ENCODE assay signal across 31 mouse cellular contexts in genomic region chr8:120253626-120254025, GRCm38 (mm10). TPM values are rescaled to one million over a fixed set of nuclear protein-coding genes. Genes with fewer than 3 reads are reported as not detected.
A peak's percentile ranks its signal among the peaks of the same experiment; 100 is the strongest.
DNase-seq lines count a peak whose midpoint lies in the region; ATAC-seq and TF ChIP-seq lines count a peak whose summit lies in the region.
"Had no signal": no experiment of that assay in that cellular context is flagged by ENCODE, and none has a peak within 500 bp of the region (broad histone marks: within the 10 kb centered on the region; RNA-seq: fewer than 3 reads in every experiment).

No protein-coding gene starts in this region.

- no peak for TF ChIP-seq CTCF in stomach, postnatal 0 days (IDR thresholded peaks at IDR 0.05; ENCODE audit: low read depth)

- peaks cover 61% of the 10 kb centered on the region for H3K4me1 ChIP-seq in heart, embryonic 10.5 days
- H3K4me1 ChIP-seq in stomach, embryonic 16.5 days (ENCODE audit: control insufficient read depth, insufficient read depth, low read length) = peaks cover 62% of the 10 kb centered on the region
- H3K4me1 ChIP-seq in stomach, postnatal 0 days (replicated peaks; ENCODE audit: control insufficient read depth, insufficient read depth) = peaks cover 8% of the 10 kb centered on the region; the same call in 1 of the 2 replicates
- peaks cover 78% of the 10 kb centered on the region for H3K4me1 ChIP-seq in limb, embryonic 13.5 days

- WGBS in heart, embryonic 10.5 days = 82% methylated on average over 8 of the region's 8 CpGs
- WGBS in stomach, embryonic 16.5 days = 71% methylated on average over 8 of the region's 8 CpGs
- WGBS in stomach, postnatal 0 days = 73% methylated on average over 8 of the region's 8 CpGs
- WGBS in limb, embryonic 13.5 days = 80% methylated on average over 8 of the region's 8 CpGs

- ATAC-seq in stomach, embryonic 16.5 days (ENCODE audit: insufficient read depth, low FRiP score) = no peak
- no peak for ATAC-seq in stomach, postnatal 0 days (ENCODE audit: low FRiP score, low TSS enrichment)
- ATAC-seq in limb, embryonic 13.5 days (ENCODE audit: low FRiP score, low read depth) = no peak
- ATAC-seq: activated CD4-positive, CD25-positive, alpha-beta regulatory T cell, adult 4 months; forebrain, postnatal 0 days; inflammation-experienced regulatory T-cells, adult 6 months; midbrain, embryonic 16.5 days had no signal

- no peaks in the 10 kb centered on the region for H3K9me3 ChIP-seq in heart, embryonic 10.5 days
- no peaks in the 10 kb centered on the region for H3K9me3 ChIP-seq in stomach, embryonic 16.5 days (replicated peaks; ENCODE audit: control insufficient read depth, low read length)
- no peaks in the 10 kb centered on the region for H3K9me3 ChIP-seq in stomach, postnatal 0 days (ENCODE audit: control insufficient read depth, low read length)
- no peaks in the 10 kb centered on the region for H3K9me3 ChIP-seq in limb, embryonic 13.5 days
- H3K9me3 ChIP-seq: embryonic facial prominence, embryonic 12.5 days; hindbrain, embryonic 15.5 days; kidney, embryonic 15.5 days; neural tube, embryonic 12.5 days had no signal

- H3K27ac ChIP-seq in heart, embryonic 10.5 days = peak overlapping the region; percentile 44; the same call in 1 of the 2 replicates
- no peak overlapping the region for H3K27ac ChIP-seq in stomach, embryonic 16.5 days (ENCODE audit: low read length)
- no peak overlapping the region for H3K27ac ChIP-seq in stomach, postnatal 0 days (replicated peaks)
- no peak overlapping the region for H3K27ac ChIP-seq in limb, embryonic 13.5 days
- H3K27ac ChIP-seq: embryonic facial prominence, embryonic 12.5 days; heart, adult 2 months; hindbrain, embryonic 15.5 days; kidney, embryonic 15.5 days; liver, embryonic 14.5 days; macrophage; neural tube, embryonic 12.5 days had no signal

- H3K9ac ChIP-seq in stomach, embryonic 16.5 days (ENCODE audit: low read length) = 0 out of 2 replicates have a peak overlapping the region, but pooled peaks have one; percentile 29
- H3K9ac ChIP-seq in stomach, postnatal 0 days (ENCODE audit: low read length) = no peak overlapping the region
- H3K9ac ChIP-seq in limb, embryonic 13.5 days = 0 out of 2 replicates have a peak overlapping the region, but pooled peaks have one; percentile 43
- H3K9ac ChIP-seq: embryonic facial prominence, embryonic 12.5 days; forebrain, postnatal 0 days; hindbrain, embryonic 15.5 days; kidney, embryonic 15.5 days; liver, embryonic 14.5 days; neural tube, embryonic 12.5 days had no signal

- TF ChIP-seq EP300 in stomach, postnatal 0 days (optimal IDR thresholded peaks at IDR 0.05) = no peak

- H3K36me3 ChIP-seq in heart, embryonic 10.5 days = no peaks in the 10 kb centered on the region
- no peaks in the 10 kb centered on the region for H3K36me3 ChIP-seq in stomach, embryonic 16.5 days (ENCODE audit: control insufficient read depth, insufficient read depth, low read length)
- no peaks in the 10 kb centered on the region for H3K36me3 ChIP-seq in stomach, postnatal 0 days (ENCODE audit: control insufficient read depth, insufficient read depth, low read length)
- H3K36me3 ChIP-seq in limb, embryonic 13.5 days = no peaks in the 10 kb centered on the region
- H3K36me3 ChIP-seq: embryonic facial prominence, embryonic 12.5 days; hindbrain, embryonic 15.5 days; kidney, embryonic 15.5 days; neural tube, embryonic 12.5 days had no signal

- H3K4me3 ChIP-seq in heart, embryonic 10.5 days = no peak overlapping the region
- no peak overlapping the region for H3K4me3 ChIP-seq in stomach, embryonic 16.5 days (replicated peaks; ENCODE audit: low read length)
- no peak overlapping the region for H3K4me3 ChIP-seq in stomach, postnatal 0 days (ENCODE audit: low read depth, low read length)
- no peak overlapping the region for H3K4me3 ChIP-seq in limb, embryonic 13.5 days
- H3K4me3 ChIP-seq: embryonic facial prominence, embryonic 12.5 days; heart, adult 2 months; hindbrain, embryonic 15.5 days; kidney, embryonic 15.5 days; myocyte; neural tube, embryonic 12.5 days had no signal

- H3K27me3 ChIP-seq in heart, embryonic 10.5 days (ENCODE audit: insufficient read depth, poor library complexity, severe bottlenecking) = no peaks in the 10 kb centered on the region
- H3K27me3 ChIP-seq in stomach, embryonic 16.5 days (ENCODE audit: control insufficient read depth, insufficient read depth, low read length) = no peaks in the 10 kb centered on the region
- no peaks in the 10 kb centered on the region for H3K27me3 ChIP-seq in stomach, postnatal 0 days (ENCODE audit: control insufficient read depth, insufficient read depth, low read length)
- H3K27me3 ChIP-seq in limb, embryonic 13.5 days = no peaks in the 10 kb centered on the region
- H3K27me3 ChIP-seq: embryonic facial prominence, embryonic 12.5 days; hindbrain, embryonic 15.5 days; kidney, embryonic 15.5 days; neural tube, embryonic 12.5 days had no signal

- H3K4me2 ChIP-seq in stomach, embryonic 16.5 days (ENCODE audit: low read depth, low read length) = no peak overlapping the region
- no peak overlapping the region for H3K4me2 ChIP-seq in stomach, postnatal 0 days (replicated peaks; ENCODE audit: low read depth)
- no peak overlapping the region for H3K4me2 ChIP-seq in limb, embryonic 13.5 days (replicated peaks)
- H3K4me2 ChIP-seq: embryonic facial prominence, embryonic 12.5 days; hindbrain, embryonic 15.5 days; kidney, embryonic 15.5 days; neural tube, embryonic 12.5 days had no signal

- peak; percentile 79 to 83 for DNase-seq in adrenal gland, adult (ENCODE audit: inconsistent age in 2 of 2, low spot score in 1 of 2)
- no peak for DNase-seq in adrenal gland, postnatal 4 days (ENCODE audit: low spot score in 2 of 2)
- no peak for DNase-seq in heart, embryonic 10.5 days (ENCODE audit: low spot score)
- DNase-seq in heart, adult 8-10 months (ENCODE audit: low spot score) = no peak
- no peak for DNase-seq in stomach, postnatal 0 days (ENCODE audit: low spot score)
- DNase-seq in testis, postnatal 14 days (ENCODE audit: low spot score) = no peak
- DNase-seq: cerebellum, adult 11 months; cerebellum, adult 9-10 months; cerebellum, postnatal 36 days; forebrain, postnatal 0 days; heart, postnatal 36 days; kidney, adult 11 months; kidney, postnatal 36 days; liver; lung, adult 2 months; lung, postnatal 10 days; right cerebral cortex, postnatal 4 days; thymus, postnatal 25 days had no signal

RNA-seq across cellular contexts. Expression of gene Gse1, which starts 25.4 kb away (rescaled TPM):
- 10 to 100 TPM; 58.1 to 60.7 TPM for total RNA-seq in adrenal gland, postnatal 4 days (2021)
- polyA plus RNA-seq in heart, embryonic 10.5 days (2016; fragmentation: Nextera tagmentation; extraction: Ambion mirVana) = 12.2 and 13.7 TPM in 2 replicates
- 10 to 100 TPM; 18.9 to 29.1 (median 23.3) TPM for total RNA-seq in heart, adult 8-10 months (2022)
- 6.0 and 6.9 TPM in 2 replicates for polyA plus RNA-seq in stomach, embryonic 16.5 days (2015; fragmentation: Nextera tagmentation; extraction: Ambion mirVana)
- 6.4 and 7.0 TPM in 2 replicates for polyA plus RNA-seq in stomach, postnatal 0 days (2015; fragmentation: Nextera tagmentation; extraction: Ambion mirVana)
- 6.9 and 7.1 TPM in 2 replicates for polyA plus RNA-seq in limb, embryonic 13.5 days (2015; fragmentation: Nextera tagmentation; extraction: Ambion mirVana)

Comparison
In these comparisons a context has a peak if more than half of its experiments do, and no peak if none do; other contexts are left out.
1. DNase-seq: peak in adrenal gland, adult (2 of 2); none in adrenal gland, postnatal 4 days (0 of 2), heart, embryonic 10.5 days (single experiment), heart, adult 8-10 months (single experiment), stomach, postnatal 0 days (single experiment) and testis, postnatal 14 days (single experiment).